Mouse (Mus musculus): ENCODE data around the gene Mdm2. TPM values are rescaled to one million over a fixed set of nuclear protein-coding genes. Genes with fewer than 3 reads are reported as not detected.

Gene Mdm2
- polyA plus RNA-seq, 1 experiment from 2014 or later, result 52.5 TPM

GRCm38 (mm10) chr10:117753711-117754608 lies 43.4 kb upstream of the Mdm2 start:
- peaks cover 49% of the 10 kb centered on the region for H3K36me3 ChIP-seq
- ATAC-seq (ENCODE audit: low FRiP score, low read depth), result no peak

GRCm38 (mm10) chr10:117752851-117753647 lies 42.5 kb upstream of the Mdm2 start:
- Histone ChIP-seq H3K27me3 (no peaks in the 10 kb centered on the region), H3K27ac (replicated peaks) (no peak overlapping the region), H3K4me2 (no peak overlapping the region), H3K4me3 (no peak overlapping the region), H3K9ac (no peak overlapping the region), H3K4me1 (replicated peaks) (no peaks in the 10 kb centered on the region), H3K36me3 (peaks cover 43% of the 10 kb centered on the region), H3K9me3 (no peaks in the 10 kb centered on the region)
- no peak for ATAC-seq (ENCODE audit: low FRiP score, low read depth)
- WGBS, result 96% methylated on average over 5 of the region's 5 CpGs

More at GRCm38 (mm10) chr10:117753711-117754608, 43.4 kb upstream of the Mdm2 start:
- H3K4me3 ChIP-seq, result no peak overlapping the region
- H3K4me2 ChIP-seq, result no peak overlapping the region
- H3K9me3 ChIP-seq, result no peaks in the 10 kb centered on the region
- 94% methylated on average over 8 of the region's 8 CpGs for WGBS
- H3K9ac ChIP-seq, result no peak overlapping the region
- no peaks in the 10 kb centered on the region for H3K27me3 ChIP-seq
- H3K27ac ChIP-seq (replicated peaks), result no peak overlapping the region
- no peaks in the 10 kb centered on the region for H3K4me1 ChIP-seq (replicated peaks)

GRCm38 (mm10) chr10:117752304-117752821 lies 41.8 kb upstream of the Mdm2 start:
- H3K4me3 ChIP-seq, result no peak overlapping the region
- 98% methylated on average over 7 of the region's 7 CpGs for WGBS
- peaks cover 36% of the 10 kb centered on the region for H3K36me3 ChIP-seq
- no peak overlapping the region for H3K27ac ChIP-seq (replicated peaks)
- no peak overlapping the region for H3K9ac ChIP-seq
- H3K4me2 ChIP-seq, result no peak overlapping the region
- no peaks in the 10 kb centered on the region for H3K9me3 ChIP-seq
- ATAC-seq (ENCODE audit: low FRiP score, low read depth), result no peak
- no peaks in the 10 kb centered on the region for H3K4me1 ChIP-seq (replicated peaks)
- no peaks in the 10 kb centered on the region for H3K27me3 ChIP-seq

GRCm38 (mm10) chr10:117751744-117752143 lies 41.2 kb upstream of the Mdm2 start:
- H3K36me3 ChIP-seq, result peaks cover 30% of the 10 kb centered on the region
- no peak overlapping the region for H3K27ac ChIP-seq (replicated peaks)
- 96% methylated on average over 6 of the region's 6 CpGs for WGBS
- no peak overlapping the region for H3K4me2 ChIP-seq
- no peaks in the 10 kb centered on the region; the same call in 1 of the 2 replicates for H3K4me1 ChIP-seq (replicated peaks)
- no peak overlapping the region for H3K9ac ChIP-seq
- H3K4me3 ChIP-seq, result no peak overlapping the region
- no peak for ATAC-seq (ENCODE audit: low FRiP score, low read depth)
- H3K27me3 ChIP-seq, result no peaks in the 10 kb centered on the region
- no peaks in the 10 kb centered on the region for H3K9me3 ChIP-seq

GRCm38 (mm10) chr10:117751282-117751610 lies 40.7 kb upstream of the Mdm2 start:
- no peak overlapping the region for H3K4me3 ChIP-seq
- H3K27me3 ChIP-seq, result no peaks in the 10 kb centered on the region
- no peak overlapping the region for H3K27ac ChIP-seq (replicated peaks)
- no peak for ATAC-seq (ENCODE audit: low FRiP score, low read depth)
- no peaks in the 10 kb centered on the region for H3K9me3 ChIP-seq
- H3K4me2 ChIP-seq, result no peak overlapping the region
- H3K4me1 ChIP-seq (replicated peaks), result peaks cover 3% of the 10 kb centered on the region; the same call in 1 of the 2 replicates
- 96% methylated on average over 14 of the region's 14 CpGs for WGBS
- H3K36me3 ChIP-seq, result peaks cover 26% of the 10 kb centered on the region
- H3K9ac ChIP-seq, result no peak overlapping the region

- ATAC-seq (ENCODE audit: low FRiP score, low read depth), result no peak
- Histone ChIP-seq H3K4me3 (no peak overlapping the region), H3K9ac (no peak overlapping the region), H3K27me3 (no peaks in the 10 kb centered on the region), H3K36me3 (peaks cover 20% of the 10 kb centered on the region), H3K9me3 (no peaks in the 10 kb centered on the region), H3K27ac (replicated peaks) (no peak overlapping the region), H3K4me2 (no peak overlapping the region), H3K4me1 (replicated peaks) (peaks cover 3% of the 10 kb centered on the region; the same call in 1 of the 2 replicates)
- WGBS, result 94% methylated on average over 5 of the region's 5 CpGs
Observed at GRCm38 (mm10) chr10:117750529-117751281, 40.1 kb upstream of the Mdm2 start.

- H3K36me3 ChIP-seq, result peaks cover 14% of the 10 kb centered on the region
- no peaks in the 10 kb centered on the region for H3K9me3 ChIP-seq
- WGBS, result 95% methylated on average over 14 of the region's 14 CpGs
Observed at GRCm38 (mm10) chr10:117749787-117750343, 39.3 kb upstream of the Mdm2 start.

GRCm38 (mm10) chr10:117749050-117749686 lies 38.6 kb upstream of the Mdm2 start:
- Histone ChIP-seq H3K9ac (no peak overlapping the region), H3K36me3 (peaks cover 14% of the 10 kb centered on the region), H3K4me3 (no peak overlapping the region), H3K27me3 (no peaks in the 10 kb centered on the region), H3K4me2 (no peak overlapping the region), H3K27ac (replicated peaks) (no peak overlapping the region), H3K9me3 (no peaks in the 10 kb centered on the region), H3K4me1 (replicated peaks) (peaks cover 16% of the 10 kb centered on the region)
- no peak for ATAC-seq (ENCODE audit: low FRiP score, low read depth)
- WGBS, result 98% methylated on average over 10 of the region's 10 CpGs

More at GRCm38 (mm10) chr10:117749787-117750343, 39.3 kb upstream of the Mdm2 start:
- no peak overlapping the region for H3K4me2 ChIP-seq
- H3K4me1 ChIP-seq (replicated peaks), result peaks cover 9% of the 10 kb centered on the region
- no peak for ATAC-seq (ENCODE audit: low FRiP score, low read depth)
- H3K27ac ChIP-seq (replicated peaks), result no peak overlapping the region
- H3K27me3 ChIP-seq, result no peaks in the 10 kb centered on the region
- no peak overlapping the region for H3K9ac ChIP-seq
- H3K4me3 ChIP-seq, result no peak overlapping the region

- no peak overlapping the region for H3K27ac ChIP-seq (replicated peaks)
- H3K4me1 ChIP-seq (replicated peaks), result peaks cover 23% of the 10 kb centered on the region
- no peak for ATAC-seq (ENCODE audit: low FRiP score, low read depth)
- H3K4me3 ChIP-seq, result no peak overlapping the region
- H3K4me2 ChIP-seq, result no peak overlapping the region
- no peaks in the 10 kb centered on the region for H3K27me3 ChIP-seq
- H3K9ac ChIP-seq, result no peak overlapping the region
- no peaks in the 10 kb centered on the region for H3K9me3 ChIP-seq
- WGBS, result 91% methylated on average over 10 of the region's 10 CpGs
- H3K36me3 ChIP-seq, result peaks cover 14% of the 10 kb centered on the region
Observed at GRCm38 (mm10) chr10:117748276-117749049, 37.9 kb upstream of the Mdm2 start.

GRCm38 (mm10) chr10:117747711-117748110 lies 37.2 kb upstream of the Mdm2 start:
- WGBS, result 93% methylated on average over 7 of the region's 7 CpGs

More at GRCm38 (mm10) chr10:117747711-117748110, 37.2 kb upstream of the Mdm2 start:
- H3K4me2 ChIP-seq, result no peak overlapping the region
- ATAC-seq (ENCODE audit: low FRiP score, low read depth), result no peak
- H3K4me3 ChIP-seq, result no peak overlapping the region
- no peak overlapping the region for H3K9ac ChIP-seq
- peaks cover 24% of the 10 kb centered on the region for H3K4me1 ChIP-seq (replicated peaks)
- no peaks in the 10 kb centered on the region for H3K27me3 ChIP-seq
- no peak overlapping the region for H3K27ac ChIP-seq (replicated peaks)
- no peaks in the 10 kb centered on the region for H3K9me3 ChIP-seq
- H3K36me3 ChIP-seq, result peaks cover 14% of the 10 kb centered on the region

Measured in hindbrain, embryonic 15.5 days (tissue).